Mouse (Mus musculus) CH12.LX (cell line): Measurements from ENCODE around the gene Matn1. TPM values are rescaled to one million over a fixed set of nuclear protein-coding genes. Genes with fewer than 3 reads are reported as not detected.

Experiments
- DNase-seq: peaks from one replicate; pipeline ENCODE4 v3.0.0-alpha.2; 2013; ENCODE audit errors: extremely low read depth
- H3K27ac ChIP-seq: 2 replicates; pipeline ENCODE4 v1.5.1; 2012; ENCODE audit warnings: low read depth, mild to moderate bottlenecking, control low read depth, moderate library complexity; ENCODE audit not compliant: insufficient read depth
- H3K27me3 ChIP-seq: replicated peaks from 2 replicates; pipeline ENCODE3; 2012; ENCODE audit warnings: inconsistent platforms
- H3K36me3 ChIP-seq, 2 experiments: replicated peaks in 1 of 2; 2 replicates each; pipeline versions ENCODE3 to v1.6.1; 2012; ENCODE audit warnings: inconsistent platforms in 1 of 2, low read length in 1 of 2, mild to moderate bottlenecking in 1 of 2, mixed read lengths in 1 of 2, moderate library complexity in 1 of 2; ENCODE audit not compliant: control insufficient read depth in 1 of 2, insufficient read depth in 1 of 2
- H3K4me1 ChIP-seq, 2 experiments: 2 replicates each; pipeline ENCODE4 v1.6.1; 2012; ENCODE audit warnings: inconsistent platforms in 1 of 2, moderate library complexity in 1 of 2; ENCODE audit not compliant: insufficient read depth in 2 of 2, control insufficient read depth in 1 of 2
- H3K4me2 ChIP-seq: 2 replicates; pipeline ENCODE4 v1.6.1; 2012; ENCODE audit warnings: low read depth, mild to moderate bottlenecking, control low read depth; ENCODE audit not compliant: poor library complexity, insufficient read depth, severe bottlenecking
- H3K4me3 ChIP-seq, 3 experiments: fragments of 150-350 bp in 1 of 3; sonication (generic) in 1 of 3; replicated peaks in 1 of 3; 2 replicates each; pipeline versions ENCODE3 to v1.5.1; 2011 to 2012; ENCODE audit warnings: low read depth in 2 of 3, low read length in 2 of 3, mild to moderate bottlenecking in 2 of 3, moderate library complexity in 2 of 3, control low read depth in 1 of 3, improper control_type of control experiment in 1 of 3, inconsistent platforms in 1 of 3, mixed read lengths in 1 of 3; ENCODE audit not compliant: poor library complexity in 1 of 3
- H3K79me2 ChIP-seq: replicated peaks from 2 replicates; pipeline ENCODE4 v1.6.1; 2012; ENCODE audit warnings: mild to moderate bottlenecking, moderate library complexity; ENCODE audit not compliant: control insufficient read depth, poor library complexity, insufficient read depth, severe bottlenecking; ENCODE audit errors: extremely low read depth
- H3K9ac ChIP-seq: 2 replicates; pipeline ENCODE4 v1.6.1; 2012; ENCODE audit warnings: low read depth, mild to moderate bottlenecking, control low read depth, moderate library complexity; ENCODE audit not compliant: insufficient read depth
- H3K9me3 ChIP-seq: replicated peaks from 2 replicates; pipeline ENCODE3; 2012; ENCODE audit warnings: low read length, inconsistent platforms, mixed read lengths
- BHLHE40 ChIP-seq: IDR thresholded peaks from 2 replicates; pipeline ENCODE4 v1.6.1; 2011; ENCODE audit warnings: mild to moderate bottlenecking, low read depth, low read length, improper control_type of control experiment
- CHD1 ChIP-seq: IDR thresholded peaks from 2 replicates; pipeline ENCODE4 v1.6.1; 2012; ENCODE audit warnings: low read depth, low read length, improper control_type of control experiment, inconsistent platforms
- CHD2 ChIP-seq: IDR thresholded peaks from 2 replicates; pipeline ENCODE4 v1.6.1; 2011; ENCODE audit warnings: low read length, improper control_type of control experiment
- CTCF ChIP-seq, 2 experiments: IDR thresholded peaks in 1 of 2; conservative IDR thresholded peaks in 1 of 2; 2 replicates each; pipeline ENCODE4 v1.5.1; 2011 to 2012; ENCODE audit warnings: low read depth in 2 of 2, low read length in 2 of 2, improper control_type of control experiment in 1 of 2, inconsistent platforms in 1 of 2, mild to moderate bottlenecking in 1 of 2, moderate library complexity in 1 of 2
- ELF1 ChIP-seq: IDR thresholded peaks from 2 replicates; pipeline ENCODE4 v1.6.1; 2014; ENCODE audit warnings: low read depth, mild to moderate bottlenecking, inconsistent platforms, low read length, improper control_type of control experiment
- EP300 ChIP-seq: IDR thresholded peaks from 2 replicates; pipeline ENCODE4 v1.6.1; 2011; ENCODE audit warnings: low read length, improper control_type of control experiment
- ETS1 ChIP-seq: conservative IDR thresholded peaks from 2 replicates; pipeline ENCODE4 v1.6.1; 2012; ENCODE audit warnings: low read depth, mild to moderate bottlenecking, inconsistent platforms, low read length, improper control_type of control experiment, moderate library complexity
- IRF4 ChIP-seq: IDR thresholded peaks from 2 replicates; pipeline ENCODE4 v1.6.1; 2014; ENCODE audit warnings: low read depth, mild to moderate bottlenecking, inconsistent platforms, low read length, improper control_type of control experiment
- JUN ChIP-seq: IDR thresholded peaks from 2 replicates; pipeline ENCODE4 v1.6.1; 2011; ENCODE audit warnings: low read depth, mild to moderate bottlenecking, low read length, improper control_type of control experiment, moderate library complexity; ENCODE audit not compliant: insufficient read depth
- JUND ChIP-seq: conservative IDR thresholded peaks from 2 replicates; pipeline ENCODE4 v1.6.1; 2011; ENCODE audit warnings: low read depth, low read length, improper control_type of control experiment
- KAT2A ChIP-seq: IDR thresholded peaks from 2 replicates; pipeline ENCODE4 v1.6.1; 2012; ENCODE audit warnings: low read length, improper control_type of control experiment, inconsistent platforms; ENCODE audit not compliant: insufficient replicate concordance
- MAX ChIP-seq: IDR thresholded peaks from 2 replicates; pipeline ENCODE4 v1.6.1; 2011; ENCODE audit warnings: low read length, improper control_type of control experiment
- MEF2A ChIP-seq: IDR thresholded peaks from 2 replicates; pipeline ENCODE4 v1.6.1; 2014; ENCODE audit warnings: low read depth, mild to moderate bottlenecking, inconsistent platforms, low read length, improper control_type of control experiment, borderline replicate concordance
- MXI1 ChIP-seq: IDR thresholded peaks from 2 replicates; pipeline ENCODE4 v1.6.1; 2011; ENCODE audit warnings: mild to moderate bottlenecking, low read depth, low read length, improper control_type of control experiment
- NELFE ChIP-seq: IDR thresholded peaks from 2 replicates; pipeline ENCODE4 v1.6.1; 2011; ENCODE audit warnings: low read depth, low read length, improper control_type of control experiment
- NRF1 ChIP-seq: IDR thresholded peaks from 2 replicates; pipeline ENCODE4 v1.6.1; 2014; ENCODE audit warnings: low read depth, mild to moderate bottlenecking, inconsistent platforms, low read length, improper control_type of control experiment, moderate library complexity
- POLR2A ChIP-seq: IDR thresholded peaks from 2 replicates; pipeline ENCODE4 v1.6.1; 2011; ENCODE audit warnings: low read depth, mild to moderate bottlenecking, improper control_type of control experiment, low read length
- TCF12 ChIP-seq: IDR thresholded peaks from 2 replicates; pipeline ENCODE4 v1.6.1; 2014; ENCODE audit warnings: low read depth, mild to moderate bottlenecking, inconsistent platforms, low read length, improper control_type of control experiment
- UBTF ChIP-seq: IDR thresholded peaks from 2 replicates; pipeline ENCODE4 v1.6.1; 2012; ENCODE audit warnings: low read depth, mild to moderate bottlenecking, inconsistent platforms, low read length, improper control_type of control experiment, moderate library complexity
- USF2 ChIP-seq: conservative IDR thresholded peaks from 2 replicates; pipeline ENCODE4 v1.6.1; 2011; ENCODE audit warnings: low read depth, low read length, improper control_type of control experiment
- ZC3H11A ChIP-seq: IDR thresholded peaks from 2 replicates; pipeline ENCODE4 v1.6.1; 2012; ENCODE audit warnings: low read depth, mild to moderate bottlenecking, inconsistent platforms, low read length, improper control_type of control experiment
- ZKSCAN1 ChIP-seq: IDR thresholded peaks from 2 replicates; pipeline ENCODE4 v1.6.1; 2012; ENCODE audit warnings: low read depth, inconsistent platforms, low read length, improper control_type of control experiment, borderline replicate concordance
- ZMIZ1 ChIP-seq: IDR thresholded peaks from 2 replicates; pipeline ENCODE4 v1.6.1; 2012; ENCODE audit warnings: low read depth, mild to moderate bottlenecking, inconsistent platforms, low read length, improper control_type of control experiment
- ZNF384 ChIP-seq: IDR thresholded peaks from 2 replicates; pipeline ENCODE4 v1.6.1; 2012; ENCODE audit warnings: low read depth, low read length, improper control_type of control experiment, inconsistent platforms
- dilution Hi-C: fragments of 300-500 bp; cut with MboI; formaldehyde crosslinking; loops from 2 replicates; pipeline ENCODE4 v1.14.3; 2020; ENCODE audit warnings: low sequenced_read_pairs; ENCODE audit not compliant: extremely low pct_unique_long_range_greater_than_20kb, extremely low pct_ligation_motif_present
- in situ Hi-C: fragments of 300-500 bp; cut with MboI; formaldehyde crosslinking; loops from 3 replicates; pipeline ENCODE4 v1.14.3; 2019; ENCODE audit warnings: low sequenced_read_pairs, low pct_ligation_motif_present, low pct_unique_long_range_greater_than_20kb, mixed read lengths
- polyA plus RNA-seq: library from polyadenylated mRNA; unstranded; fragments of >175 nt; gene quantifications from 2 replicates; pipeline ENCODE4 v1.2.1, GENCODE M21; 2012; ENCODE audit warnings: low read depth; ENCODE audit not compliant: insufficient read length
- total RNA-seq, 2 experiments: library from RNA; depleted of rRNA; stranded (reverse); fragments of 300-350 nt in 1 of 2; fragments of >200 nt in 1 of 2; gene quantifications; 2 replicates each; pipeline ENCODE4 v1.2.3; 2012 to 2014

Matn1 gene
- total and polyA plus RNA-seq, 3 experiments = 0.52 to 3.5 (median 0.76) TPM

GRCm38 (mm10) chr4:130907200-130908069 is 36.8 kb upstream of the Matn1 start (continued):
- TF ChIP-seq POLR2A (no peak), MAX (no peak), BHLHE40 (peak; percentile 82), CHD1 (no peak; the same call in 1 of the 2 replicates), ZMIZ1 (no peak), USF2 (no peak), JUND (no peak), TCF12 (peak; percentile 90), ZNF384 (peak; percentile 68)

- peaks cover 40 to 88% of the 10 kb centered on the region in 2 experiments for H3K4me1 ChIP-seq
Observed at GRCm38 (mm10) chr4:130908133-130908532, 36.1 kb upstream of the Matn1 start.

DNA sequence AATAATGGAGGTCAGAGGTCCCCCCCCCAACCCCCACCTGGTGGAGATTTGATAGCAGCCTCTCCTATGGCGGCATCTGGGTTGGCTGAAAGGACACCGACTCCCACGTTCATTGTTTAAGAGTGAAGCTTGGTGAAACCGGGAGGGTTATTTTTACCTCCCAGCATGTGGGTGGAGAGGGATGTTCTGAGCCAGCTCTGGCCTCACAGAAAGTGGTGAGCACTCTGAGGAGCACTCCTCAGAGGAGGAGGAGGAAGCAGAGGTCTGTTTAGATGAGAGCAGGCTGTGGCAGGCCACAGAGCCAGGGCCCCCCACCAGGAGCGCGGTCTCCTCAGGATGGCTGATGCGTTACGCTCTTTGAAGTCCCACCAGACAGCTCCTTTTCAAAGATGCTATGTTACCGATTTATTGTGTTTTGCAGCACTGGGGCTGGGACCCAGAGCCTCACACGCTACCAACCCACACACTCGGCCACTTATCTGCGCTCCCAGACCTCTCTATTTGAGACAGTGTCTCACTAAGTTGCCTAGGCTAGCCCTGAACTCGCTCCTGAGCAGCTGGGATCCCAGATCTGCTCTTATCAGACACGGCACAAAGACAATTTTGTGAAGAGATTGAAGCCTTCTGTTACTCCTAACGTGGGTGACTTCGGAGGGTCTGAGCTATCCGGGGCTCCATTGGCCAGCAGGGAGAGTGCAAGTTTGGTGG is 34.9 kb upstream of the Matn1 start:
- DNase-seq = no peak
- H3K4me1 ChIP-seq = peaks cover 31 to 76% of the 10 kb centered on the region in 2 experiments
- H3K36me3 ChIP-seq = no peaks in the 10 kb centered on the region
- in situ Hi-C loops = no loop called here
- H3K4me3 ChIP-seq = no peak overlapping the region
- peak overlapping the region; percentile 20; the same call in 1 of the 2 replicates for H3K9ac ChIP-seq
- peak overlapping the region; percentile 10; the same call in 1 of the 2 replicates for H3K4me2 ChIP-seq
- no peaks in the 10 kb centered on the region for H3K27me3 ChIP-seq
- dilution Hi-C loops = no loop called here
- H3K9me3 ChIP-seq = no peaks in the 10 kb centered on the region
- peak overlapping the region; percentile 97 for H3K27ac ChIP-seq
- H3K79me2 ChIP-seq = peaks cover 25% of the 10 kb centered on the region
- peak; percentile 37; the same call in 1 of the 2 replicates for TF ChIP-seq MXI1
- 0 out of 2 replicates have a peak, but pooled peaks have one; percentile 21 for TF ChIP-seq UBTF
- no peak for TF ChIP-seq JUN
- TF ChIP-seq CHD1 = peak; percentile 76; the same call in 1 of the 2 replicates
- TF ChIP-seq NELFE = no peak
- peak; percentile 47; the same call in 1 of the 2 replicates for TF ChIP-seq EP300
- TF ChIP-seq ZC3H11A = no peak
- no peak for TF ChIP-seq ZNF384
- TF ChIP-seq ZKSCAN1 = no peak
- TF ChIP-seq ZMIZ1 = no peak
- TF ChIP-seq KAT2A = no peak
- TF ChIP-seq CTCF (conservative IDR thresholded peaks at IDR 0.05 in 1 of 2, IDR thresholded peaks at IDR 0.05 in 1 of 2; ENCODE audit: low read depth in 2 of 2, low read length in 2 of 2) = no peak
- peak; percentile 61 for TF ChIP-seq BHLHE40
- no peak for TF ChIP-seq NRF1
- TF ChIP-seq TCF12 = peak; percentile 63
- TF ChIP-seq MAX = peak; percentile 58; the same call in 1 of the 2 replicates
- no peak for TF ChIP-seq ELF1
- TF ChIP-seq ETS1 = peak; percentile 68; the same call in 1 of the 2 replicates
- TF ChIP-seq IRF4 = peak; percentile 71
- TF ChIP-seq CHD2 = no peak

More at GRCm38 (mm10) chr4:130908133-130908532, 36.1 kb upstream of the Matn1 start:
- dilution Hi-C loops = no loop called here
- no peak for DNase-seq
- Histone ChIP-seq H3K27me3 (no peaks in the 10 kb centered on the region), H3K4me3 (peak overlapping the region in 1 of 3 experiments; percentile 60), H3K9me3 (no peaks in the 10 kb centered on the region), H3K4me2 (0 out of 2 replicates have a peak overlapping the region, but pooled peaks have one; percentile 10), H3K79me2 (peaks cover 13% of the 10 kb centered on the region), H3K9ac (no peak overlapping the region), H3K27ac (peak overlapping the region; percentile 97), H3K36me3 (no peaks in the 10 kb centered on the region)
- in situ Hi-C loops = no loop called here
- TF ChIP-seq BHLHE40 (peak; percentile 79), TCF12 (no peak), MEF2A (no peak), CHD1 (no peak), ZNF384 (no peak), ZKSCAN1 (no peak), IRF4 (no peak), MAX (0 out of 2 replicates have a peak, but pooled peaks have one; percentile 29)
